Mouse (Mus musculus) erythroblast, embryonic 14.5 days (primary cell): ENCODE data around the gene Six3.

Experiments used
- GATA1 ChIP-seq: IDR thresholded peaks from 2 replicates; pipeline ENCODE4 v1.6.1; 2012; ENCODE audit warnings: low read length, inconsistent platforms, mixed read lengths
- TAL1 ChIP-seq: IDR thresholded peaks from 3 replicates; pipeline ENCODE4 v1.6.1; 2012; ENCODE audit warnings: low read length, inconsistent platforms, mixed read lengths

- TF ChIP-seq GATA1 (no peak), TAL1 (no peak)
Measured at GRCm38 (mm10) chr17:85610393-85611115, 2.9 kb upstream of the Six3 start.
